Mouse (Mus musculus) cerebellum, postnatal 25 days (tissue): ENCODE results near the gene 4930402H24Rik.

Source experiments
- DNase-seq, 2 experiments: peaks; one replicate each; pipeline ENCODE4 v3.0.0; 2021; ENCODE audit warnings: mixed read lengths in 2 of 2

Gene 4930402H24Rik

DNA sequence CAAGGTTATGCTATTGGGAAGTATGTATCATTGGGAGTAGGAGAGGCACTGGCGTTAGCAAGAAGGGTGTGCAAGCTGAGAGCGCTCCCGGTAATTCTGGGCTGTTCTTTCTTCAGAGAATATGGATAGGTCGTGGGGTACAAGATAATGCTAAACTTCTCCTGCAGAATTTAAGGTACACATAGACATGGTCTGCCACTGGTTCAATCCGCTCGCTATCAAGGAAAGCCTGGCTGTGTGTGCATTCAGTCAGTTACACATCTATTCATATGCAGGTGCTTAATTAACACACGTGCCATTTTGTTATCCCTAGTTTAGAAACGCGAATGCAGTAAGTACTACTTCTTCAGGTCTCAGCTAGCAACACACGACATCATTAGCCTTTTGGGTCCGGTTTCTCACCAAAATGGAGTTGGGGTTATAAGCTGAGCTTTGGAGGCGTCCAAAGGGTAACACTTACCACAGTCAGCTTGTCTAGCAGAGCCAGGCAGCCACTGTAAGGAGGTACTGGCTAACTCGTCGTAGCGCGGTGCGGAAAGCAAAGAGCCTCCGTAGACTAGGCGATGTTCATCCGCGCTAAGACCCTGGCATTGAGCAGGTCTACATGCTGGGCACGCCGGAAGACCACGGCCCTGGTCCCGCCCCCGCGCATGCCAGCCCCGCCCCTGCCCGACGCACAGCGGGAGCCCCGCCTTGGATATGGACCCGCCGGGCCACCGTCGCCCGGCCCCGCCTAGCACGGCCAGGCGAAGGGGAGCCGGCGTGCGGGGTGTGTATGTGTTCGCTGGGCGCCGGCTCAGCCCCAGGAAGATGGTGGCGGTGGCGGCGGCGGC, at the start of gene 4930402H24Rik, which contains the start of gene Atrn:
TSS of gene 4930402H24Rik (minus strand) at position 656 of the 833 bp plus-strand sequence.
TSS of gene Atrn (plus strand) at position 745 of the 833 bp plus-strand sequence.
- peak; percentile 98 to 99 for DNase-seq

DNA sequence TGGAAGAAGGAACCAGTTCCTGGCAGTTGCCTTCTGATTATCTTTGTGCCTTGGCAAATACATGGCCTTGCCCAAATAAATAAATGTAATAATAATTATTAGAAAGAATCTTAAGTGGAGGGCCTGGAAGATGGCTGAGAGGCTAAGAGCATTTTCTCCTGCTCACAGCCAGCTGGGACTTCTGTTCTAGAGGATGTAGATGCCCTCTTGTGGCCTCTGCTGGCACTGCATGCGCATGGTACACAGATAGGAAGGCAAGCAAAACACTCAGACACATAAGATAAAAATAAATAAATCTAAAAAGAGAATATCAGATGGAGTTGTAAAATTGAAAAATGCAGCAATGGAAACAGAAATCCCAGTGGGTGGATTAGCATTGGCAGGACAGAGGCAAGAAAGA, 44.3 kb upstream of the 4930402H24Rik start:
- peak; percentile 86 to 94 for DNase-seq

DNA sequence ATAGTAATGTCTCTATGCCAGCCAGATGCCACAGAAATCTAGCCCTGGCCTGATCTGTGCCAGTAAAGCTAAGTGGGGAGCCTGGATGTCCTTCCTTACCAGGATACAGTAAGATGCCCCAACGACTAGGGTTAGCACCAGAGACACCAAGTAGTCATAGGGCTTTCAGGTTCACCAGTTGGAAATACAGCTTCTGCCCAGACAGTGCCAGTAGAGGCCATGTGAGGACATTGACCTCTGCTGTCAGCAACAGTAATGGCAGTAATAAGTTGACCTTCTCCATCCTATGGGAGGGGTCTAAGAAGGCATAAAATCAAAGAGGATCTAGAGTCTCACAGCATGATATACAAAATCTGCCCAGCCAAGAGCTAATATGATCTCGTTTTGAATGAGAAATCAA, 43.6 kb upstream of the 4930402H24Rik start:
- DNase-seq, result no peak

DNA sequence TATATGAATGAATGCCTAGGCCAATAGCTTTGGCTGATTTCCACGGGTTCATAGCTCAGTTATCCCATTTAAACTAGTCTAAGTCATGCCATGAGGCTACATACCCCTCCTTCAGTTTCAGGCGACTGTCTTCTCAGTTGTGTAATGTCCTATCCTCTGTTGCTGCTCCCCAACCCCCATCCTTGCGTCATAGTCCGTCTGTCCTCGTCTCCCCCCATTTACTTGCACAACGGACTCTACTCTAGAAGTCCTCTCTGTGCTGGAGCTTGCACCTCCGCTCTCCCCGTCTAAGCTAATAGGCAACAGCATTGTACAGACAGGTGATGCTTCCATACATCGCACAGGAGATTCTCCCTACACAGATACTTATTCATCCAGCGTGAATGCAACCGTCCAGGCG, 26.7 kb upstream of the 4930402H24Rik start:
- no peak for DNase-seq

DNA sequence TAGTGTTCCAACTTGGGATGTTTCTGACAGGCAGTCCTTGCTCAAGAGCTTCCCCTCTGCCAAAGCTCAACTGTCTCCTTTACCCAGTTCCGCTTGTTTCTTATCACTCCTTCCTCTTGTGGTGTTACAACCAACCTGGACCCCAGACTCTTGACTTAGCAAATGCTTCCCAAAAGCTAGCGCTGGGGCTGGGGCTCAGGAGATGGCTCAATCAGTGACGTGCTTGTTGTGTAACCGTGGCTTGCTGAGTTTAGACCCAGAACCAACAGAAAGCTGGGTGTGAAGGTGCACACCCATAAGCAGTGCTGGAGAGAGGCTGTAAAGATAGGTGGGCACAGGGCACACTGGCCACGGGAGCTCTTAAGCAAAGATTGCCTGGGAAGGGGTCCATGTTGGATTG, 23.8 kb upstream of the 4930402H24Rik start:
- DNase-seq, result no peak

DNA sequence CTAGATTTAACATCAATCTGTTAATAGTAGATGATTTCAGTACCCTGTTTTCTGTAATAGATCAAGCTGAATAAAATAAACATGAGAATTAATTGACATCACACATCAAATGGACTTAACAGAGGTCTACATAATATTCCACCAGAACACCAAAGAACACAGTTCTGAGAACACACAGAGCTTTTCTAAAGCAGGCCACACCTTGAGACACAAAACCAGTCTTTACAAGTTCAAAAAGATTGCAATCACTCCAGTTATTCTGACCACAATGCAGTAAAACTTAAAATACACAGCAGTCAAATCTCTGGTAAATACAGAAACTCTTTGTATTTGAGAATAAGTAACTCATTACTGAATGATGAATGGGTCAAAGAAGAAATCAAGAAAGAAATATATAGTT, 22.3 kb upstream of the 4930402H24Rik start:
- no peak for DNase-seq

DNA sequence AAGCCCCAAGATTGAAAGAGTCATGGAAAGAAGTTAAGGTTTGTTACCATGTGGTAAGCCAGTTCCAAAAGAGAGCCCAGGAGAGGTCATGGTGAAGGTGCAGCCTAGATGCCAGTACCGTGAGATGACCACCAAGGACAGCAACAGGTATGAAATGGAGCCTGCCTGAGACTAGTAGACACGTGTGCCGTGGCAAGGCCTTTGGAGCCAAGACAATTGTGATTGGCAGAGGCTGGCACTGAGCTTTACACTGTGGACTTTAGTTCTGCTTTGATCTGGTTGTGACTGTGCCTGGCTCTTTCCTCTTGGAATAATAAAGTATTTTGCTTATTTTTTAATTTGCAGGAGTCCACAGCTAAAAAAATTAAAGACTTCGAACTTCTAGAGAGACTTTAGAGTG, 21.8 kb upstream of the 4930402H24Rik start:
- DNase-seq, result no peak

DNA sequence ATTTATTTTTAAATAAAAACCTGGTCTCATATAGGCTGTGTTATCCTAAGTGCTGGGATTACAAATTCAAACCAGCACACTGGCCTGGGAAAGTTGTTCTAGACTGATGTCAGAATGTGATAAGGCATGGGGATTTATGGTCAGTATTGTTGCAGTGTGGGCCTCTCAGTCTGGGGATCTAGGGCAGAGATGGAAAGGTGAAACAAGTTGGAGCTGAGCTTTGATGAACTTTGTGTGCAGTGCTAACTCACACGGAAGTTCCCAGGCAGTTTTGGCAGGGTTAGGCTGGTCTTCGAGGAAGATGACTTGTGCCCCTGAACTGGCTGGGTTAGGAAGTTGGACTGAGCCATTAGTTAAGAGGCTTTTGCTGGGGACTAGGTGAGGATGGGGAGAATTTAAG, 18.7 kb upstream of the 4930402H24Rik start:
- DNase-seq, result no peak

DNA sequence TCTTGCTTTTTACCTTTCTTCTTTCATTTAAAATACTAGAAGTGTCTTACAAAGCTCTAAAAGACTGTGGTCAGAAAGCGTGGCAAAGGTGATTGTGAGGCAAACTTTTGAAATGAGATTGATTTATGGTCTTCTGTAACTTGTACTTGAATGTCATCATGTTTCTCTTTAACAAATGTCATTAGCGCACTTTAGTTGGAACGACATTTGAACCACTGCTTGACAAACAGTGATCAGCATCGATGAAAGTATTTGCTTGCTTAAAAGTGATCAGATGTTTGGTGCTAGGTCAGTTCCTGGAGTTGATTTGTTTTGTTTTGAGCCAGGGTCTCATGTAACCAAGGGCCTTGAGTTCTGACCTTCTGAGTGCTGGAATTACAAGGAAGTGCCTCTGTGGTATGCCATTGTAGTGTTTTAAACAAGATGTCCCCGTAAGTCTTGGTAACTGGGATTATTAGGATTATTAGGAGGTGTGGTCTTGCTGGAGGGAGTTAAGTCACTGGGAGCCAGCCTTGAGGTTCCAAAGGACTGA, 12.9 kb upstream of the 4930402H24Rik start:
- no peak for DNase-seq

DNA sequence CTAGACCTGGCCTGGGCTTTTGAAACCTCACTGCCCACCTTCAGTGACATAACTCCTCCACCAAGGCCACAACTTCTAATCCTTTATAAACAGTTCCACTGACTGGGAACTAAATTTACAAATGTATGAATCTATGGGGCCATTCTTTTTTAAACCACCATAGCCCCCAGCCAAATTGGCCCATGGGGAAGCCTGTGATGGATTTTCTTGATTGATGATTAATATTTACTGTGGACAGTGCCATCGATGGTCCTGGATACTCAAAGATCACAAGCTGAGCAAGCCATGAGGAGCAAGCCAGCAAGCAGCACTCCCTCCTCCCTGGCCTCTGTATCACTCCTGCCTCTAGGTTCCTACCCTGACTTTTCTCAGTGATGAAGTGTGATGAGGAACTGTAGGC, 11.5 kb upstream of the 4930402H24Rik start:
- DNase-seq, result no peak

DNA sequence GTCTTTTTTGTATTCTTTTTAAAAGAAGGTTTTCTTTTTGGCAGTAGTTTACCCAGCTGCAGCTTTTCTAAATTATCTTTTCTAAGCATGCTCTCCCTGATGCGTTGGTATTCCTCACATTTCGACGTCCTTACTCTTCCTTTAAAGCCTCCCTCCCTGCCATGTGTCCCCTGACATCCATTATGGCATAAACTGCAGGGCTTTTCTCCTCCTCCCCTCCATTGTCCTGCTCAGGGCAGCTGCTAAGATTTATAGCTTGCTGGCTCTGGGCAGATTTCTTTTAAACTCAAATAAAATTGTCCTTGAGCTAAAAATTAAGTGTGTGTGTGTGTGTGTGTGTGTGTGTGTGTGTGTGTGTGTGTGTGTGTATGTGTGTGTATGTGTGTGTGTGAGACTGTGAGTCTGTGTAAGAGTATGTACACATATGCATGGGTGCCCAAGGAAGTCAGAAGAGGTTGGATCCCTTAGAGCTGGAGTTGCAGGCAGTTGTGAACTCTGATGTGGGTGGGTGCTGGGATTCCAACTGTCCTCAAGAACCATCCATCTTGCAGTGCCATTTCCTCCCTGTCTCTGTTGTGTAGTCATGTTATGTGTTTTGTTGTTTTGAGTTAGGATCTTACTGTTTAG, 10.4 kb upstream of the 4930402H24Rik start:
- no peak for DNase-seq

DNA sequence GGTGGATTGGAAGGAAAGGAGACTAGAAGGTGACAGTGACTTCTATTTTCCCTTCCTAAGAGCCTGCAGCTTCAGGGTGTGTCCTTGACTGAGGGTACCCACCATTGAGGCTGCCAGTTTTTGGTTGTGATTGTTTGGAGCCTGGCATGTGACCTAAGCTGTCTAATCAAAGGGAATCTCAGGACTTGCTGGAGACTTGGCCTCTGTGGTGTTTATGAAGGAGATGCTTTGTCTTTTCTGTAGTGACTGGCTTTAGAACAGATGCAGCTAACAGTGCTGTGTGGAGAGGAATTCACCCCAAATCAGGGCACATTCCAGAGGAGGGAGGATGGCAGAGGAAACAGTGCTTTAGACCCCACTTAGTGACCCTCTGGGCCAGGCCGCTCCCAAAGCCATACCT, 8.7 kb upstream of the 4930402H24Rik start:
- no peak for DNase-seq

DNA sequence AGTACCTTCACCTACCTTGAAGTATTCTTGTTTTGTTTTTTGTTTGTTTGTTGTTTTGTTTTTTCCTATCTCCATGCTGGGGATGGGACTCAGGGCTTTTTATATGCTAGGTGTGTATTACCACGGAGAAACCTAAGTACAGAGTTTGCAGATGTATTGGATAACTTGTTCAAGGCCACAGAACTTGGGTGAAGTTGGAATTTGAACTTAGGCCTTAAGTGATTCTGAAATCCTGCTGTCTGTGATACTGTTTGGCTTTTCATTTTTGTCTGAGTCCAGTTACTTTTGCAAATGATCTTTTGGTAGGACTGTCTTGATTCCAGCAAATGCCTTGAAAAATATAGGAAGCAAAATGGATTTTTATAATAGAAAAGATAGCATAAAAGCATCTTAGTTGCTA, 5.5 kb upstream of the 4930402H24Rik start:
- DNase-seq, result no peak

DNA sequence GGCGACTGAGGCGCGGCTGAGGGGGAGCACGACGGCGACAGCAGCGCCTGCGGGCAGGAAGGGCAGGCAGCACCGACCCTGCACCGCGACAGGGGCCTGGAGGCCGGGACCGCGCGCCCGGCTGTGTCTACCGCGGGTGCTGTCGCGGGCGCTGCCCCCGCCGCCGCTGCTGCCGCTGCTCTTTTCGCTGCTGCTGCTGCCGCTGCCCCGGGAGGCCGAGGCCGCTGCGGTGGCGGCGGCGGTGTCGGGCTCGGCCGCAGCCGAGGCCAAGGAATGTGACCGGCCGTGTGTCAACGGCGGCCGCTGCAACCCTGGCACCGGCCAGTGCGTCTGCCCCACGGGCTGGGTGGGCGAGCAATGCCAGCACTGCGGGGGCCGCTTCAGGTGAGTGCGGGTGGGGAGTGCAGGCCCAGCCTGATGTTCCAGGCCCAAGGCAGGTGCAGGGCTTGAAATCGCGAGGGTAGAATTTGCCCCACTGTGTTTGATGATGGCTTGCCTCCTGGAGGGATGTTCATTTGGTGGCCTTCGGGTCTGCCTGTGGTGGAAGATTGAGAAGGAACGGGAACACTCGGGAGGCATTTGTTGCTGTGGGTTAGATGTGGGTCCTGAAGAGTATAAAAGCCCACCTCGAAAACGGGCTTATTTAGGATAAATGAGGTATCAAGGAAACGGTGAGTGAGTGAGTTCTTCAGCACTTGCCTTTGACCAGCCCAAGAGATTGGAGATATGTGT, 544 bp upstream of the 4930402H24Rik start:
- DNase-seq, result peak in 1 of 2 experiments; percentile 67

DNA sequence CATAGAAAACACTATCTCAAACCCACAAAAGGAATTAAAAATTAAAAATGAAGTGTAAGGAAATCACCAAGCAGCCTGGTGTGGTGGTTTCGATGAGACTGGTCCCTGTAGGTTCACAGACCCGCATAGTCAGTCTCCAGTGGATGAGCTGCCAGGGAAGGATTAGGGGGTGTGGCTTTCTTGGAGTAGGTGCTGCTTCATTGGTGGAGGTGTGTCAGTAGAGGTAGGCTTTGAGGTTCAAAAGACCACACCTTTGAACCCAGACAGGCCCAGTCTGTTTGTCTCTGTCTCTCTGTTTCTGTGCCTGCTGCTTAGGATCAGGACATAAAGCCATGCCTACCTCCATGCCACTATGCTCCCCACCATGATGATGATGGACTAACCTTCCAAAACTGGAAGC, 7.4 kb downstream of the 4930402H24Rik start:
- no peak for DNase-seq

DNA sequence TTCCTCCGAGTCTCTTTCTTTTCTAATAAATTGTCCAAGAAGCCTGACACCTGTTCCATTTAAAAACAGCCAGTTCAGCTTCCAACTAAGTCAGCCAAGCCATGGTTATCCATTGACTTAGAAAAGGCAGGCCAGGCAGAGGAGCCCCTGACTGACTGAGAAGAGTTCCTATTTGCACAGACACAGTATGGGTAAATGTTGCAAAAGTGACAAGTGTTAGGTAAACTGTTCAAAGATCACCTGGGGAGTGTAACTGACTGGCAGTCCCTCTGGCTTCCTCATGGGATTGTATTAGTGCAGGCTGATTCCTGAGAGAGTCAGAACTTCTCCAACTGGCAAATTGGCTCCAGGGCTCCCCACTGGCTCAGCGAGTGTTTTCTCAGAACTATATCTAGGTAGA, 8.3 kb downstream of the 4930402H24Rik start:
- no peak for DNase-seq

DNA sequence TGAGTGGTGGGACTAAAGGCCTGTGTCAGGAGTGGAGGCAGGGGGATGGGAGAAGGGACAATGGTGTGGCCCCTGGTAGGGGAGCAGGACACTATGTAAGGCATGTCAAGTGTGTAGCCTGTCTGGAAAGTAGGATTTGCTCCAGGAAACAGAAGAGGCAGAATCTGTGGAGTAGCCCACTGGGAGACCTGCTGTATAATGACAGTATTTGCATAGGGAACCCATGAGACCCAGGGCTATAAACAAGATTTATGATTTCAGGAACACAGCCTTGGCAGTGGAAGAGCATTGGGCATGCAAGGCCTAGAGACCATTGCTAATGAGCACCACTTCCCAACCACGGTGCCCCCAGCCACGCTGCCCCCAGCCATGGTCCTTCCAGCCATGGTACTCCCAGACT, 9.3 kb downstream of the 4930402H24Rik start:
- DNase-seq, result no peak

DNA sequence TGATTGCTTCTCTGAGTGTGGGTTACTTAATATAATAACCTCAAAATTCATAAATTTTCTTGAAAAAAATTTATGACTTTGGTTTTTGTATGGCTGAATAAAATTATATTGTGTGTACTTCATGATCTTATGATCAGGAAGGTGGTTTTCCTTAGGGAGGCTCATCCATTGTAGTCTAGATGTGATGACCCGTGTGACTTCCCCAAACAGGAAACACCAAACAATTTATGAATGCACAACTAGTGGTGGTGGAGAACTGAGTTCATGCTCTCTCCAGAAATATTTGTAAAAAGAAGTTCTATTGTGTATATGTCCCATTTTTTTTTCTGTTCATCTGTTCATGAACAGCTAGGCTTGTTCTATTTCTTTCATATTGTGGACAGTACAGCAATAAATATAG, 18.8 kb downstream of the 4930402H24Rik start:
- DNase-seq, result no peak

DNA sequence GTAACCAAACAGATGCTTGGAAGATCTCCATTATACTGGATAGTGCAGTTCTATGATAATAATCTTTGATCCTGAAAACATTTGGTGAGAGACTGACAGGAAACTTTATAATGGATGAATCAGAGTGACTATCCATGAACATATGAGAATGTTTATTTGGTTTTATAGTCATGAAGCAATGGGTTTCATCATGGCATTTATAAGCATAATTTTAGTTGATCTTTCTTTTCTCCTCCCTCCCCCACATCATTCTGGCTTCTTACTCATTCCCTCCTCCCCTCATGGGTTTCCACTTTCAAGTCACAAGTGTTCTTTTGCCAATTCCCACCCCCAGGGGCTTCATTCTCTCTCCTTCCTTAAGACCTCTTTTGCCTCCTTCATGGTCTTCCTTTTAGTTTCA, 19.2 kb downstream of the 4930402H24Rik start:
- no peak for DNase-seq

DNA sequence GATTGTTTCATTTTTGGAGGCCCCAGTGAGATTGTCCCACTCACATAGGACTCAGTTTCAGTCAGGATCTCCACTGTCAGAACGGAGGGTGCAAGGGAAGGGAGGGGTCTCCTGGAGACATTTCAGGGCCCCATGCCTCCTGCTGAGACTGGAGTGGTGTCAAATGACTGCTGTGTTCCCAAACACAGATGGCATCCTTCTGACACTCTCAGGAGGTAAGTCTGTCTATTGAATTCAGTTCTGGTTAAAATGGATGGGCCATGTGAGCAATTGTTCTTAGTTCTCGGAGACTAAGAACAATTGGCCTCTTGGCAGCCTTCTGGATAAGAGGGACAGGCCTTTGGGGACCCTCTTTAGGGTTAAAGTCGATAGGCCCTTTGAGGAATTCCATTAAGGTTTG, 28.8 kb downstream of the 4930402H24Rik start:
- peak in 1 of 2 experiments; percentile 9 for DNase-seq

DNA sequence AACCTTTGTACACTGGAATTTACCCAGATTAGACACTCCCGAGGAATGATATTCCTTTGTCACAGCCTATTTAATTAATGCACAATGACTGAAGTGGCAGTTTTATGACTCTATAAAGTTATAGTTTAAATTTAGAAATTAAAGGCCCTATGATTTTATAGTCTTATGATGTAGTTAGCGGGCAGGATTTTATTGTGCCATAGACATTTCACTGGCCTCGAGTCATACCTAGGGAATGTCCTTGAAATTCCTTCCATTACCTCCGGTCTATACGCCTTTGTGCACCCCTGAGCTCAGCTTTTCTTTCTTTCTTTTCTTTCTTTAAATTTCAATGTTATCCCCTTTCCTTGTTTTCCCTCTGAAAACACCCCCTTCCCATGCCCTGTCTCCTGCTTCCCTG, 35.3 kb downstream of the 4930402H24Rik start:
- no peak for DNase-seq

DNA sequence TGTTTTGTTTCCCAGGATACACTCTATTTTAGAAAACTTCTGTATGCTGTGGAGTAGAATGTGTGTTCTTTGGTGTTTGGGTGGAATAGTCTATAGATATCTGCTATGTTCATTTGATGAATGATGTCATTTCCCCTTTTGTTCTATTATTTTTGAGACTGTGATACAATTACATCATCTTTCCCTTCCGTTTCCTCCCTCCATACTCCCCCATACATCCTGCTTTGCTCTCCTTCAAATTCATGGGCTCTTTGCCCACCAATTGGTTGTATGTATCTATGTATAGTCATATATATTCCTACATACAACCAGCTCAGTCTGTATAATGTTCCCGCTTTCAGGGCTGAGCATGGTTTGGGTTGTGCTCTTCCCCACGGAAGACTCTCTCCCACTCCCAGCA, 44.1 kb downstream of the 4930402H24Rik start:
- no peak for DNase-seq

DNA sequence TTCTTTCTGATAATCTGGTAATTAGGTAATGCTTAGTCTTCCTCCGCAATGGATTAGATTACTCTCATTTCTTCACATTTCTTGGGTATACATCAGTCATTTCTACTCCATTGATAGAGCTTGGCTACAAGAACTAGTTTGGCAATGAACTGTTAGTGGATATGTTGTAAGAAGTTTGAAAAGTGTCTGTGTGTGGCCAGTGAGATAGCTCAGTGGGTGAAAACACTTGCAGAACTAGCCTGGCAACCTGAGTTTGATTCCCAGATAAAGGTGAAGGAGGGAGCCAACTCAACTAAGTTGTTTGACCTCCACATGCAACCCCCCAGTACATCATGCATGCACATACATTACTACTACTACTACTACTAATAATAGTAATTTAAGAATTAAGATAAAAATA, 53.2 kb downstream of the 4930402H24Rik start:
- no peak for DNase-seq
